Mouse (Mus musculus): ENCODE results near the gene Erv3. TPM values are rescaled to one million over a fixed set of nuclear protein-coding genes. Genes with fewer than 3 reads are reported as not detected.

The Erv3 gene
- polyA plus RNA-seq, 1 experiment from 2014 or later, result 0.04 TPM

GRCm38 (mm10) chr2:131820932-131821707 lies 38.4 kb downstream of the Erv3 start:
- no peak for ATAC-seq (ENCODE audit: insufficient number of reproducible peaks, low FRiP score, low TSS enrichment, low read depth)

DNA sequence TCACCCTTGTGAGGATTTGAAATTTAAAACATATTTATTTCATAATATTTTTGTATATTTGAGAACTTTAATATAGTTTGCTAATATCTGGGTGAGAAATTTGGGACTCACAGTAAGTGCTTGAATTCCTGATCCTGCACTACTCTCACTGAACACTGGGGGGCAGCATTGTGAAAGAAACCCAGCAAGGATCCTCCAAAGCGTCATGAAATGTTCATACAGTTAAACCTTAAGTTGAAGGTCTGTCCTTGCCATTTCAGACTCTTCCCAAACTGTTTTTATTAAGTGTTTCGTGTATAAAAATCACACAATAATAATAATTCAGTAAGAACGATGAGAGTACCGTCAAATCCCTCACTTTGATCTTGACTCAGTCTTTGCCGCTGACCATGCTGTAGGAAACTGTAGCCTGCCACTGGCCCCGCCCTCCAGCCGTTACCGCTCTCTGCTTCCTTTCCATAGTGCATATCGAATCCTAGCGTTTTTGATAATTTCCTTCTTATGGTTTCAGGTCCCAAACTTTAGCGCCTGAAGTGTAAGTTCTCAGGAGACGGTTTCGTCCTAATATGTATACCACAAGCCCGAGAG lies 39.4 kb downstream of the Erv3 start:
- H3K4me1 ChIP-seq, result peaks cover 5% of the 10 kb centered on the region; the same call in 1 of the 2 replicates
- H3K9me3 ChIP-seq (replicated peaks), result no peaks in the 10 kb centered on the region
- WGBS, result 21% methylated on average over 14 of the region's 14 CpGs
- 0 out of 2 replicates have a peak overlapping the region, but pooled peaks have one; percentile 18 for H3K4me3 ChIP-seq (replicated peaks)
- peak overlapping the region; percentile 35 for H3K4me2 ChIP-seq (replicated peaks)
- H3K9ac ChIP-seq, result no peak overlapping the region
- no peak overlapping the region for H3K27ac ChIP-seq (replicated peaks)
- H3K36me3 ChIP-seq, result no peaks in the 10 kb centered on the region
- no peak for ATAC-seq (ENCODE audit: insufficient number of reproducible peaks, low FRiP score, low TSS enrichment, low read depth)
- 0 out of 2 replicates have a peak, but pooled peaks cover 2% of the 10 kb centered on the region for H3K27me3 ChIP-seq

More at GRCm38 (mm10) chr2:131820932-131821707, 38.4 kb downstream of the Erv3 start:
- H3K4me3 ChIP-seq (replicated peaks), result no peak overlapping the region
- H3K36me3 ChIP-seq, result no peaks in the 10 kb centered on the region
- H3K4me1 ChIP-seq, result peaks cover 5% of the 10 kb centered on the region; the same call in 1 of the 2 replicates
- no peak overlapping the region for H3K9ac ChIP-seq
- no peak overlapping the region for H3K4me2 ChIP-seq (replicated peaks)
- H3K9me3 ChIP-seq (replicated peaks), result no peaks in the 10 kb centered on the region
- no peak overlapping the region for H3K27ac ChIP-seq (replicated peaks)
- no peaks in the 10 kb centered on the region for H3K27me3 ChIP-seq
- 28% methylated on average over 6 of the region's 6 CpGs for WGBS

DNA sequence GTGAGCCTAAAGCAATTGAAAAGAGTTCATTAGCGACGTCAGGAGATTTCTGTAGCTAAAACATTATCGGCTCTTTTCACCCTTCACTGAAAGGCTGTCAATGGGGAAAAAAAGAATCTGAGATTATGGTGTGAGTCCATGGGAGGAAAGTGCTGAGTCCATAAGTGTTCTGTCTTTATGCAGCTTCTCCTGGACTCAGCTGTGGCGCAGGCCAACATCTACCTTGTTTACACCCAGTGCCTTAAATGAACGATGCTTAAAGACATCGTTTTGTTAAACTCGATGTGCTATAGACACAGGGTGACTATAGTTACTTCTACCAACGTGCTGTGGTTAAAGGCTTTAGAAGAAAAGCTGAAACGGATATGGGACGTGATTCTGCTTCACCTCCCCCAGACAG lies 45.2 kb downstream of the Erv3 start:
- WGBS, result 81% methylated on average over 10 of the region's 10 CpGs
- Histone ChIP-seq H3K4me1 (no peaks in the 10 kb centered on the region), H3K4me2 (replicated peaks) (no peak overlapping the region), H3K9me3 (replicated peaks) (no peaks in the 10 kb centered on the region), H3K4me3 (replicated peaks) (no peak overlapping the region), H3K27me3 (peaks cover 11% of the 10 kb centered on the region; the same call in 1 of the 2 replicates), H3K27ac (replicated peaks) (no peak overlapping the region), H3K36me3 (no peaks in the 10 kb centered on the region), H3K9ac (no peak overlapping the region)
- ATAC-seq (ENCODE audit: insufficient number of reproducible peaks, low FRiP score, low TSS enrichment, low read depth), result no peak

- WGBS, result 58% methylated on average over 1 of the region's 1 CpGs
- H3K36me3 ChIP-seq, result no peaks in the 10 kb centered on the region
These were observed 46.1 kb downstream of the Erv3 start for GRCm38 (mm10) chr2:131813437-131813836.

DNA sequence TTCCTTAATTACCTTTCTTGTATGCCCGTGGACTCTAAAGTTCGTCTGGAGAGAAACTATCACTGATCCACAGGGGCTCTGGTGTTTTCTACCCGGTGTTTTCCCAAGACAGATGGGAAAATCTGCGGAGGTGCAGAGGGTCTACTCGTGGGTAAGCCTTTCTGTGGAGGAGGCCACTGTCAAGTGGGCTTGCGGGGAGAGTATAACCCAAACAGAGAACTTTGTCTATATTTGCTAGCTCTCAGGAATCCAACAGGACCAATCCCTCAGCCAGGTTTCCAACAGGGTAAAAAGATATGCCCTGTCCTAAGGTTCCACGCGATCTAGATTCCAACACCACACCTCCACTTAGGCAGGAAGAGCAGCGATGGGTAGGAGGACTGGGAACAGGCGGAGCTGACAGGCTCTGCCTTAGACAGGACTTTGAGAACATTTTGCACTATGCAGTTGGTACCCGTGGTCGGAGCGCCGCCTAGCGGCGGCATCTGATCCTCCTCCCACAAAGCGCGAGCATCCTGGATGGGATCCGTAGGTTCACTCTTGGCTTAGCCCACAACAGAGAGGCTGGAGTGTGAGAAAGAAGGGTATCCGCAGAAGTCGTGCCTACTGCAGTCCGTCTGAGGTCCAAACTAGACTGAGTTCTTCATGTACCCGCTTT lies 46.9 kb downstream of the Erv3 start:
- no peak overlapping the region for H3K4me2 ChIP-seq (replicated peaks)
- H3K4me3 ChIP-seq (replicated peaks), result no peak overlapping the region
- H3K9me3 ChIP-seq (replicated peaks), result no peaks in the 10 kb centered on the region
- no peak overlapping the region for H3K9ac ChIP-seq
- H3K27me3 ChIP-seq, result peaks cover 11% of the 10 kb centered on the region; the same call in 1 of the 2 replicates
- 17% methylated on average over 23 of the region's 23 CpGs for WGBS
- H3K36me3 ChIP-seq, result no peaks in the 10 kb centered on the region
- ATAC-seq (ENCODE audit: insufficient number of reproducible peaks, low FRiP score, low TSS enrichment, low read depth), result peak; percentile 71
- peaks cover 9% of the 10 kb centered on the region; the same call in 1 of the 2 replicates for H3K4me1 ChIP-seq
- H3K27ac ChIP-seq (replicated peaks), result no peak overlapping the region

More at GRCm38 (mm10) chr2:131813437-131813836, 46.1 kb downstream of the Erv3 start:
- Histone ChIP-seq H3K4me1 (peaks cover 8% of the 10 kb centered on the region; the same call in 1 of the 2 replicates), H3K4me2 (replicated peaks) (no peak overlapping the region), H3K9me3 (replicated peaks) (no peaks in the 10 kb centered on the region), H3K9ac (no peak overlapping the region), H3K4me3 (replicated peaks) (no peak overlapping the region), H3K27ac (replicated peaks) (no peak overlapping the region), H3K27me3 (peaks cover 11% of the 10 kb centered on the region; the same call in 1 of the 2 replicates)
- no peak for ATAC-seq (ENCODE audit: insufficient number of reproducible peaks, low FRiP score, low TSS enrichment, low read depth)

DNA sequence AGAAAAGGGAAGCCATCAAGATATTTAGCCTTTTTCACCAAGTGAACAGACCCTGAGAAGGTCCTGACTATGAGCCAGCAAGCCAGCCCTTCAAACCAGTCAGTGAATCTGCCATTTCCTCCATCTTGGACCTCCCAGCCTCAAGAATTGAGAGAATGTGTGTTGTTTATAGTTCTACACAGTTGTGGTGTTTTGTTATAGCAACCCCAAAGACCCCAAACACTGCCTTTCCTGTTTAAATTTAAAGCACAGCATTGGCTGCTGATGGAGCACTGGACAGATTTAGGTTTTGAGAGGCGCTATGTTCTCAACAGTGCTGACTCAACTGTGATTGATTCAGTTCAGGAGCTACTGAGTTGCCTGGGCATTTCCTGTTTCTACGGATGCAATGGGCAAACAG lies 47.9 kb downstream of the Erv3 start:
- WGBS, result 73% methylated on average over 2 of the region's 2 CpGs
- Histone ChIP-seq H3K27ac (replicated peaks) (no peak overlapping the region), H3K9ac (no peak overlapping the region), H3K27me3 (peaks cover 11% of the 10 kb centered on the region; the same call in 1 of the 2 replicates), H3K4me1 (peaks cover 9% of the 10 kb centered on the region; the same call in 1 of the 2 replicates), H3K4me3 (replicated peaks) (no peak overlapping the region), H3K36me3 (no peaks in the 10 kb centered on the region), H3K9me3 (replicated peaks) (no peaks in the 10 kb centered on the region), H3K4me2 (replicated peaks) (no peak overlapping the region)
- no peak for ATAC-seq (ENCODE audit: insufficient number of reproducible peaks, low FRiP score, low TSS enrichment, low read depth)

DNA sequence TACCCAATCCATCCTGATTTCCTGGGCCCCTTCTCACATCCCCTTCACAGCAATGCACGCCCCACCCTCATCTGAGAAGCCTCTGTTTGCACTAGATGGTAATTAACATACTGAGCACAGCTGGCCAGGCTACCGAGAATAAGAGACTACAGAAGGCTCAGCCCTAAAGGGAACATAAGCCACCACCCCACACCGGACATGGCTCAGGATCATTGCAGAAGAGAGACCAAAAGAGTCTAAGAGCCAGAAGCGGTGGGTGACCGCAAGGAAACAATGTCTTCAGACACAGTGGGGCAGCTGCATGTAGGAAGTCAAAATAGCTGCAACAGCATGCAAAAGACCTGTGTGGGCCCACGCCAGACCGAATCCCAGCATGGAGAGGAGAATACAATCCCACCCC lies 50.7 kb downstream of the Erv3 start:
- Histone ChIP-seq H3K4me2 (replicated peaks) (0 out of 2 replicates have a peak overlapping the region, but pooled peaks have one; percentile 4), H3K4me3 (replicated peaks) (no peak overlapping the region), H3K9me3 (replicated peaks) (no peaks in the 10 kb centered on the region), H3K27ac (replicated peaks) (no peak overlapping the region), H3K9ac (no peak overlapping the region), H3K27me3 (peaks cover 3% of the 10 kb centered on the region; the same call in 1 of the 2 replicates), H3K4me1 (peaks cover 9% of the 10 kb centered on the region; the same call in 1 of the 2 replicates), H3K36me3 (no peaks in the 10 kb centered on the region)
- ATAC-seq (ENCODE audit: insufficient number of reproducible peaks, low FRiP score, low TSS enrichment, low read depth), result no peak
- WGBS, result 36% methylated on average over 7 of the region's 7 CpGs

- no peak for ATAC-seq (ENCODE audit: insufficient number of reproducible peaks, low FRiP score, low TSS enrichment, low read depth)
- Histone ChIP-seq H3K4me3 (replicated peaks) (no peak overlapping the region), H3K36me3 (no peaks in the 10 kb centered on the region), H3K27me3 (no peaks in the 10 kb centered on the region), H3K9ac (no peak overlapping the region), H3K9me3 (replicated peaks) (no peaks in the 10 kb centered on the region), H3K4me2 (replicated peaks) (no peak overlapping the region), H3K4me1 (peaks cover 9% of the 10 kb centered on the region; the same call in 1 of the 2 replicates), H3K27ac (replicated peaks) (no peak overlapping the region)
- 50% methylated on average over 11 of the region's 11 CpGs for WGBS
These were observed 51.9 kb downstream of the Erv3 start for GRCm38 (mm10) chr2:131807660-131808059.

- Histone ChIP-seq H3K4me2 (replicated peaks) (no peak overlapping the region), H3K4me3 (replicated peaks) (no peak overlapping the region), H3K4me1 (peaks cover 9% of the 10 kb centered on the region; the same call in 1 of the 2 replicates), H3K27ac (replicated peaks) (no peak overlapping the region), H3K9me3 (replicated peaks) (no peaks in the 10 kb centered on the region), H3K36me3 (no peaks in the 10 kb centered on the region), H3K9ac (no peak overlapping the region), H3K27me3 (no peaks in the 10 kb centered on the region)
- 40% methylated on average over 7 of the region's 7 CpGs for WGBS
- no peak for ATAC-seq (ENCODE audit: insufficient number of reproducible peaks, low FRiP score, low TSS enrichment, low read depth)
These were observed 52.7 kb downstream of the Erv3 start for GRCm38 (mm10) chr2:131806863-131807262.

DNA sequence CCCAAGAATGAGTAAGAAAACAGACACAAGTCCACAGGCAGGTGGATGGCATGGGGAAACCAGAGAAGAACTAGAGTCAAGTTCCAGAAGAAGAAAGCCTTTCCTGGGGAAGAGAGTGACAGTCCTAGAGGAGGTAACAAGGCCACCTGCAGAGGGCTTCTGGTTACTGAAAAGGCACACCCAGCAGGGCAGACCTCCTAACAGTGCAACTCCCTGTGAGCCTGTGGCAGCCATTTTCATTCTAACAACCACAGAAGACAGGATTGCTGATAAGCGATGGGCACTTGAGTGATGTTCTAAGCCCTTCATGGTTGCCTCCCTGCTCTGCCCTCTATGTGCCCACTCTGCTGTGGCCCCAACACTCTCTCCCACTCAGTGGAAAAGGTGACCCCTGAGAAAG lies 54.2 kb downstream of the Erv3 start:
- no peak overlapping the region for H3K4me3 ChIP-seq (replicated peaks)
- no peak overlapping the region for H3K4me2 ChIP-seq (replicated peaks)
- no peak overlapping the region for H3K9ac ChIP-seq
- ATAC-seq (ENCODE audit: insufficient number of reproducible peaks, low FRiP score, low TSS enrichment, low read depth), result no peak
- no peaks in the 10 kb centered on the region for H3K27me3 ChIP-seq
- WGBS, result 80% methylated on average over 1 of the region's 1 CpGs
- H3K27ac ChIP-seq (replicated peaks), result no peak overlapping the region
- no peaks in the 10 kb centered on the region for H3K36me3 ChIP-seq
- H3K9me3 ChIP-seq (replicated peaks), result no peaks in the 10 kb centered on the region
- peaks cover 9% of the 10 kb centered on the region; the same call in 1 of the 2 replicates for H3K4me1 ChIP-seq

- H3K4me1 ChIP-seq, result peaks cover 4% of the 10 kb centered on the region; the same call in 1 of the 2 replicates
- H3K4me2 ChIP-seq (replicated peaks), result no peak overlapping the region
- H3K9me3 ChIP-seq (replicated peaks), result no peaks in the 10 kb centered on the region
- H3K4me3 ChIP-seq (replicated peaks), result no peak overlapping the region
- H3K27me3 ChIP-seq, result no peaks in the 10 kb centered on the region
- no peak for ATAC-seq (ENCODE audit: insufficient number of reproducible peaks, low FRiP score, low TSS enrichment, low read depth)
- H3K9ac ChIP-seq, result no peak overlapping the region
- no peak overlapping the region for H3K27ac ChIP-seq (replicated peaks)
- no peaks in the 10 kb centered on the region for H3K36me3 ChIP-seq
- WGBS, result 80% methylated on average over 3 of the region's 3 CpGs
These were observed 55.7 kb downstream of the Erv3 start for GRCm38 (mm10) chr2:131803801-131804200.
